Mouse (Mus musculus): ENCODE measurements around the gene Qrich2.
"Not testable (repeated sequence)": the region's sequence is repeated elsewhere in the genome, so short reads cannot be mapped to it uniquely, and the experiment has no call there.

Gene Qrich2

DNA sequence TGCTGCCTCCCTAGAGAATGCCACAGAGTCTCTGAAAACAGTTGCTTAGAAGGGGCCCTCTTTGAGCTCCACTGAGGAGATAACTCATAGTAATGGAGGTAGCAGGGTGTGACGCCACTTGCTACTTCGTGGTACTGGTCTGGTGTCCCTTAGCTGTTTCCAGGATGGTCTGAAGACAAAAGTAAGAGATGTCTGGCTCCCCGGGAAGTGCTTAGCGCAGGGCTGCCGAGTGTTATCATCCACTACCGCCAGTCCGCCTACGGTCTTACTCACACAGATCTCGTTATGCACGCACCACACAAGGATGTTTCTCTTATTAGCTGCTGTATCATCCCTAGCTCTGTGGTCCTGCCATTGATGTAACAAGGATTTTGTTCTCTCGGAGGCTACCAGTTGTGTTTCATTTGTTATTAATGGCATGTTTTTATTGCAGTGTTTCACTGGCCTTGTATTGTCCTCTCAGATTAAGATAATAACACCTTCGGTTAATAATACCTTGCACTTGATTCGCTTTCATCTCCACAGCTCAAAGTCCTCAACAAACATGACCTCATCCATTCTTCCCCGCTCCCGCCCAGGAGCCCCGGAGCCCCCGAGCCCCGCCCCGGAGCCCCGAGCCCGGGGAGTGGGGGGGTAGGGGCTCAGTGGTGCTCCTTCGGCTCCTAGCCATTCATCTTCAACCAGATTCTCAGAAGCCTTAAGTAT is 35.2 kb downstream of the Qrich2 start:
- DNase-seq (ENCODE audit: low read depth, low spot score): no peak

GRCm38 (mm10) chr11:116429862-116430613 is 36.0 kb downstream of the Qrich2 start:
- DNase-seq (ENCODE audit: low read depth, low spot score): no peak

DNA sequence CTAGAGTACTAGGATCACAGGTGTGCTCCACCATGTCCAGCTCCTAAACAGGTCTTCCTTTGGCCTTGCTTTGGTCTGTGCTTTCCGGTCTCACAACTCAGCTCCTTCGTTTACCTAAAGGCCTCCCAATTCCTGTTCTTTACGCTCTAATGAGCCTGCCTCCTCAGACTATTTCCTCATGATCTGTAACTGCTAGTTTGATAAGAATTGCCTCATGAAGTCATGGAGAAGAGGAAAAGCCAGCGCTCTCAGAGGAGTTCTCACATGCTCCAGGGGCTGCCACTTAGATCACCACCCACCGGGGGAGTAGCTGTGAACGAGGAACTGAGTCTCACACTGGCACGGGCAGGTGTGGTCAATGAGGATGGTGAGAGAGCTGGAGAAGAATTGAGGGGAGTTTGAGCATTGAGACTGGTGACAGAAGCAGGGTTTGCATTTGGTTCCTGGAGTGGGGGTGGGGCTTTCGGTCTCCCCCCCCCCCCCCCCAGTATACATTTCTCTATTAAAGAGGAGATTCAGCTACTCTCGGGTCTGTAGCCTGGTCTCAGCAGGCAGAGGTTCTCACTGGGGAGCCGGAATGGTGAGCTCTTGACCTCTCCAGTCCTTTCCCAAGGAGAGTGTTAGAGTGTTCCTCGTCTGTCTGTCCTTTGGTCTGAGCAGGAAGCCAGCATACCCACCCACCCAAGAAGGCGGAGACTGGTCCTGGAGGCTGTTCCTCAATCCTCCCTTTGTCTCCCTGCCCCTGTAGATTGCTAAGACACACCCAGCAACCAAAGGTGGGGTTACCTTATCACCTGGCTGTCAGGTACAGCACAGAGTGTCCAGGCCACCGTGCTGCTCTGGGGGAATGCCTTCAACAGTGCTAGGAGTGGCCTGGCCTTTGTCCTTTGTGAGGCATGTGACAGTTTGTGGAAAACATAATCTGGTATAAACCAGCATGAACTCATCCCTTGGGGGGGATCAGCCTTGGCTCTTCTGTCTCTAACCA is 36.9 kb downstream of the Qrich2 start:
- DNase-seq (ENCODE audit: low read depth, low spot score): no peak

- DNase-seq (ENCODE audit: low read depth, low spot score): no peak
Observed at GRCm38 (mm10) chr11:116426852-116427575, 39.0 kb downstream of the Qrich2 start.

- not testable (repeated sequence) for DNase-seq (ENCODE audit: low read depth, low spot score)
Observed at GRCm38 (mm10) chr11:116426328-116426727, 39.7 kb downstream of the Qrich2 start.

DNA sequence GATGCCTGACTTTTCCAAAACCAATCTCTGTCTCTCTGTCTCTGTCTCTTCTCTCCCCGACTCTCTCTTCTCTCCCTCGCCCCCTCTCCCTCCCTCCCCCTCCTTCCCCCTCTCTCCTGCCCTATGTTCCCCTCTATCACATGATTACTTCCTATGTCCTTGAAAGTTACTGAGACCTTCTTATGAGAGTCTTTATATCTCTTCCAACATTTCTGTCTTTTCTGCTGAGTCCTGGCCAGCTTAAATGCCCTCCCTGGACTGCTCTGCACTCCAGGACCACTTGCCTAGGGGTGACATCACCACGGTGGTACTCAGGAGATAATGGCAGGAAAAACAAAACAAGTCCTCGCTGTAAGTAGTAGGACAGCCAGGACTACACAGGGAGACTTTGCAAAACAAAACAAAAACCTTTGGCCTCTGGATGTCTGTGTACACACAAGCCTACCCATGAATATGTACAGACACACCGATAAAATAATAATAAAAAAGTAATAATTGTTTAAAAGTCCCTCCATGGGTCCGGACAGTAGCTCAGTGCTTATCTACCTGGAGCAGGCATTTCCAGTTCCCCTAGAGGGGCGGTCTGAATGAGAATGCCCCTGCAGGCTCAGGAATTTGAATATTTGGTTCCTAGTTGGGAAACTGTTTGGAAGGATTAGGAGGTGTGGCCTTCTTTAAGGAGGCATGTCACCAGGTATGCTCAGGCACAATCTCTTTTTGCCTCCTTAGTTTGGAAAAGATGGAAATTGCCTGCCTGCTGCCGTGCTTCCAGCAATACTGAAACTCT is 41.2 kb downstream of the Qrich2 start:
- DNase-seq (ENCODE audit: low read depth, low spot score): no peak

DNA sequence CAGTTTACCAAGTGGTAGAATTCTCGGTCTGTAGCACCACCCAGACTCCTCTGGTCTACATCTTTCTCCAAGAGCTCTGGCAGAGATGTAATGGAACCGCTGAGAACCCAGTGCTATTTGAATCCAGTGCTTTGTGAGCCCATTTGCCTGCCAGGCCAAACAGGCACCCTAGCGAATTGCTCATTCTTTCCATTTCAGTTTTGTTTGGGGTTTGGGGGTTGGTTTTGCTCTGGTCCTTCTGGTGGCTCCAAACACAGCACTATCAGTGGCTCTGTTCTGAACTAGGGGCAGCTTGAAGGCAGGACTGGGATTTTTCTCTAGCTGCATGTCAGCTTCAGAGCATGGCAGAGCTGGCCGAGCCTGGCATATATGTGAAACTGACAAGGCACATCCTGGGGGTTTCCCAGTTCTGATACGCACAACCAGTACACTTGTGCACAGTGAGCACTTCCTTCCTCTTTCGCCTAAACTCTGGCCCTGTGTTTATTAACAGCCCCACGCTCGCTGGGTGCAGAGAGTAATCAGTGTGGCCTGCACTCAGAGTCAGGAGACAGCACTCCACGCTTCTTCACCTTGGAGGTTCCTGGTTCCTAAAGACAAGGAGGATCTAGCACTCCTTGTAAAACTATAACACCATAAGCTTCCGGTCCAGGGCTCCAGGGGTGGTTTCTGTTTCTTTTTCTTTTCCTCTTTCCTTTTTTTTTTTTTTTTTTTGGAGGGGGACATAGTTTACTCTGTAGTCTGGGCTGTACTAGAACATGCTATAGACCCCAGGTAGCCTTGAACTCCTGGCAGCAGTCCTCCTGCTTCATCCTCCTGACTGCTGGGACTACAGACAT is 42.0 kb downstream of the Qrich2 start:
- DNase-seq (ENCODE audit: low read depth, low spot score): no peak

- DNase-seq (ENCODE audit: low read depth, low spot score): no peak
Observed at GRCm38 (mm10) chr11:116423214-116423613, 42.8 kb downstream of the Qrich2 start.

- no peak for DNase-seq (ENCODE audit: low read depth, low spot score)
Observed at GRCm38 (mm10) chr11:116422562-116422961, 43.5 kb downstream of the Qrich2 start.

DNA sequence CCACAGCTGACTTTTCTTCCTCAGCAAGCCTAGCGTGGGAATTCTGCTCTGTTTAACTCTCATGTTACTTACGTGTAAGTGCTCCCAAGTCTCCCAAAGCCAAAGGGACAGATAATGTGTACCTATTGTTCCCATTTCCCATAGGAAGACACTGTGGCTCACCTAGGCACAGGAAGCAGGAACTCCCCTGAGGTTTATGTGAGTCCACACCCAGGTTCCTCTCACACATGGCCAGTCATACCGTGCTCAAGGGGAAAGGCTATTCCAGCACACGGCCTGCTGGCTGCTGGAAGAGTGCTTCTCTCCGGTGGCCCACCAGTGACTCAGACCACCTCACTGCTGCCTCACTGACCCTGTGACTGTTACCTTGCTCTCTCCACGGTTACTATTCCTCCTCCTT is 44.9 kb downstream of the Qrich2 start:
- no peak for DNase-seq (ENCODE audit: low read depth, low spot score)

- DNase-seq (ENCODE audit: low read depth, low spot score): no peak
Observed at GRCm38 (mm10) chr11:116418841-116419462, 47.1 kb downstream of the Qrich2 start.

DNA sequence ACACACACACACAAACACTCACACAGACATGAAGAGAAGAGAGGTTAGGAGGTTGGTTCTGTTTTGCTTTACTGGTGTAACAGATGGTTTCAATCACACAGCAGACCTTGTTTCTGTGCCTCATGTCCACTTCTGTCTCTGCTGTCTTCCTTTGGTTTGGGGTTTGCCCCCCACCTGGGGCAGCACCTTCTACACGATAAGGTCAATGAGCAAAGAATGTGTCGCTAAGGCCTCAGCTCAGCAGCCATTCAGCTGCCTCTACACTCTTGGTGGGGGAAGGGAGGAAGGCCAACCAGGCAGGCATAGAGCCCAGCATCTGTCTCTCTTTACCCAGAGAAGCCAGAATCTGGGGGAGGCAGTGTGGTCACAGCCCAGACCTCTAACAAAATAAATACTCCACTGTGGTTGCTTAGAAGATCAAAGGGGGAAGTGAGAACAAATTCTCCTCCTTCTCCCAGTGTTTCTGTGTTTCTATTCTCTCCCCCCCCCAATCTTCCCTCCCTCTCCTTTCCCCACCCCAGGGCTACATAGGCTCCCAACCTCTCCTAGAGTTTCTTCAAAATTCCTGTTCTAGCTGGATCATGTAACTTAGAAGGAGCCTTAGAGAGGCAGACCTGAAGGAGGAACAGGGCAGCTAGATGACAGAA is 47.7 kb downstream of the Qrich2 start:
- DNase-seq (ENCODE audit: low read depth, low spot score): no peak

DNA sequence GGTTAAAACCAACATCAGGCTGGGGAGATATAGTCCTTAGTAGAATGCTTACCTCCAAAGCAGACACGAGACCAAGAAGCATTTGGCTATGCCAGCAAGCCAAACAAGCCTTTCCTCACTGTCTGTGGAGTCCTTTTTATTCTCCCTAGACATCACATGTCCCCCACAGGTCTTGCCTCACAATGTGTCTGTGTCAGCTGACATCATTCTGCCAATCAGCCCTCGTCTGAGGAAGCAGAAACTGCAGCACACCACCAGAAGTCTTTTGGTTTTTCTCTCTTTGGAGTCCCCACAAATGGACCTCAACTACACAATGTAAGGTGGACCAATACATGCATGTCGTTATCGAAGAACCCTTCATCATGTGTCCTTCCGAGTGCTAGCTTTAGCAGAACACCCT is 49.0 kb downstream of the Qrich2 start:
- DNase-seq (ENCODE audit: low read depth, low spot score): no peak

- no peak for DNase-seq (ENCODE audit: low read depth, low spot score)
Observed at GRCm38 (mm10) chr11:116416196-116416943, 49.7 kb downstream of the Qrich2 start.

DNA sequence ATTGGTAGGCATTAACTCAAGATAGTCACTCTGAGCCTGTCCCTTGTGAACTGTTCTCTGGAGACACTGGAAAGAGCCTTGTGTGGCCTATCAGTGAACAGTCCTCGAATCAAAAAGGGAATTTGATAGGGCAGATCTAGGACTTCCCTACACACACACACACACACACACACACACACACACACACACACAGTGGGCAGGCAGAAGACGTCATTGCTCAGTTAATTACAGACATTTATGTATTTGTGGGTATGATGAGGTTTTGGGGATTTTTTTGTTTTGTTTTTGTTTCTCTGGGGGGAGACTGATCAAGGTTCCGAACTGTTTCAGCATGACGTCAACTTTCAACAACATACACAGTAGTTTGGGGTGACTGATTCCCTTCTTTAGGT is 52.4 kb downstream of the Qrich2 start:
- DNase-seq (ENCODE audit: low read depth, low spot score): no peak

DNA sequence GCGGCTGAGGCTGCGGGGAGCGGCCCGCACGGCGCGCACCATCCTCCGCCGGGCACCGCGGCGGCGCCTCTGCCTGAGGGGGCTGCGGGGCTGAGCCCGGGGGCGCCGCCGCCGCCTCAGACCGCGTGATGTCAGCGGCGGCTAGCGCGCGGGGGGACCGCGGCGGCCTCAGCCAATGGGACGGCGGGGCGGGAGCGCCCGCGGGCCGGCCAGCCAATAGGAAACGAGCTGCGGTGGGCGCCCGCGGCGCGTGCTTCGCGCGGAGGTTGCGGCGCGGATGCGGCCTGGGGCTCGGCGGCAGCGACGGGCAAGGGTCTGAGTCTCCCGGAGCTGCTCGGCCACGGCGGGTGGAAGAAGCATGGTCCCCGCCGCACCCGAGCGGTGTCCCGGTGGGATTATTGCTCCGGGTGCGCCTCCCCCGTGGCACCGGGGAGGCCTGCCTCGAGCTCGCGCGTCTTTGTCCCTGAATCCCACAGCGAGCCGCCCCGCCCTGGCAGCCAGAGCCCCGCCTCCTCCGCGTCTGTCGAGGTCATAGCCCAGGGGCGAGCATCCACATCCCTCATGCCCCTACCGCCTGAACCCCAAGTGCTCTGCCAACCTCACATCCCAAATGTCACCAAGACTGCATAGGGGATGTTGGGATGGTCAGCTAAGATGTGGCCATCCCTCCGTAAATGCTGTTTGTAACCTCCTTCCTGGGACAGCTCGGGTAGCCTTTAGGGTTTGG is 53.0 kb downstream of the Qrich2 start, which contains the start of gene Rnf157:
Gene Rnf157, minus strand, starts transcription at position 129 of the 727 bp plus-strand sequence.
- peak; percentile 80 for DNase-seq (ENCODE audit: low read depth, low spot score)
